Mouse (Mus musculus) liver, embryonic 14.5 days (tissue): ENCODE measurements around the gene Kcnj6. TPM values are rescaled to one million over a fixed set of nuclear protein-coding genes. Genes with fewer than 3 reads are reported as not detected.

ENCODE experiments used
- ATAC-seq: fragments of 200-750 bp; cut with Nextera tagmentation; 2 replicates; pipeline ENCODE4 v1.8.0; 2017; ENCODE audit warnings: moderate number of reproducible peaks, mild to moderate bottlenecking, moderate library complexity; ENCODE audit not compliant: insufficient read depth
- DNase-seq, 3 experiments: peaks; one replicate each; pipeline ENCODE4 v3.0.0-alpha.2; 2012 to 2013; ENCODE audit warnings: low read depth in 3 of 3, low spot score in 3 of 3
- H3K27ac ChIP-seq: fragments of 300-500 bp; sonication (generic); 2 replicates; pipeline ENCODE4 v1.5.1; 2014; ENCODE audit warnings: moderate library complexity, mild to moderate bottlenecking, control low read depth, inconsistent platforms
- H3K27me3 ChIP-seq: fragments of 300-500 bp; sonication (generic); 2 replicates; pipeline ENCODE4 v1.6.1; 2014; ENCODE audit warnings: mild to moderate bottlenecking, low read length, moderate library complexity; ENCODE audit not compliant: control insufficient read depth, insufficient read depth
- H3K36me3 ChIP-seq: fragments of 300-500 bp; sonication (generic); replicated peaks from 2 replicates; pipeline ENCODE4 v1.6.1; 2014; ENCODE audit warnings: low read depth; ENCODE audit not compliant: control insufficient read depth, insufficient read depth
- H3K4me1 ChIP-seq, 2 experiments: fragments of 200-500 bp in 1 of 2; fragments of 300-500 bp in 1 of 2; sonication (generic) in 1 of 2; replicated peaks; 2 replicates each; pipeline ENCODE4 v1.6.1; 2012 to 2014; ENCODE audit warnings: antibody characterized with exemption in 1 of 2, inconsistent platforms in 1 of 2, low read length in 1 of 2; ENCODE audit not compliant: control insufficient read depth in 2 of 2, insufficient read depth in 2 of 2
- H3K4me2 ChIP-seq: fragments of 300-500 bp; sonication (generic); 2 replicates; pipeline ENCODE4 v1.6.1; 2014; ENCODE audit warnings: low read depth, mild to moderate bottlenecking, control low read depth, moderate library complexity
- H3K4me3 ChIP-seq, 2 experiments: fragments of 200-500 bp in 1 of 2; fragments of 300-500 bp in 1 of 2; sonication (generic) in 1 of 2; 2 replicates each; pipeline ENCODE4 v1.5.1; 2012 to 2014; ENCODE audit warnings: low read depth in 2 of 2, low read length in 2 of 2, mild to moderate bottlenecking in 2 of 2, control low read depth in 1 of 2, inconsistent platforms in 1 of 2, moderate library complexity in 1 of 2; ENCODE audit not compliant: insufficient read depth in 1 of 2
- H3K9ac ChIP-seq: fragments of 300-500 bp; sonication (generic); replicated peaks from 2 replicates; pipeline ENCODE4 v1.6.1; 2014; ENCODE audit warnings: mild to moderate bottlenecking, control low read depth, moderate library complexity
- H3K9me3 ChIP-seq: fragments of 300-500 bp; sonication (generic); 2 replicates; pipeline ENCODE4 v1.6.1; 2016; ENCODE audit warnings: low read length, mixed read lengths; ENCODE audit not compliant: control insufficient read depth
- CTCF ChIP-seq: IDR thresholded peaks from 2 replicates; pipeline ENCODE4 v1.5.1; 2016; ENCODE audit warnings: antibody characterized with exemption, low read depth, control low read depth
- EP300 ChIP-seq: IDR thresholded peaks from 2 replicates; pipeline ENCODE4 v1.6.1; 2016; ENCODE audit warnings: antibody characterized with exemption, low read depth
- WGBS: fragments of 180-500 bp; shearing (Covaris S2); extraction: QIAGEN DNeasy Blood & Tissue Kit; methylation state at CpG from one replicate; pipeline ENCODE4 v1.1.7; 2014; ENCODE audit not compliant: insufficient replicate concordance; 5-methylcytosine and 5-hydroxymethylcytosine counted together
- polyA plus RNA-seq, 2 experiments: library from polyadenylated mRNA; depleted of rRNA in 1 of 2; stranded (reverse) in 1 of 2; unstranded in 1 of 2; fragments of >200 nt; fragmentation: Nextera tagmentation in 1 of 2; extraction: Ambion mirVana in 1 of 2; gene quantifications; 2 replicates each; pipeline versions ENCODE4 v1.2.1 to v1.2.3; 2012 to 2014

Kcnj6 gene
- polyA plus RNA-seq, 2 experiments: not detected

DNA sequence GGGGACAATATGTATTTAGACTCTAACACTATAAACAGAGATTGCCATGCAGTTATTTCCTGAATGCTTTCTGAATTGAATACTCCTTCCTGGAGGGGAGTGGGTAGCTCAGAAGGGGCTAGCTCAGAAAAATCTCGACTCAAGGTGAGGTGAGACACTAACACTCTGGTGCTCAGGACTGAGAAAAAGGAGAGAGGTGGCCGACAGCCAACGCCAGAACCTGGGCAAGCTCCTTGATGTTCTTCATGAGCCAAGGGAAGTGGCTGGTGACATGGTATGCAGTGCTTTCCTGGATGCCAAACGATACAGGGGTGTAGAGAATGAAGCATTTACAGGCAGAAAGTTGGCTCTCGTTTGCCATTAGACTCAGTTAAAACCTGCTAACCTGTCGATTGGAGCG lies 48.3 kb downstream of the Kcnj6 start:
- no peak for TF ChIP-seq EP300
- TF ChIP-seq CTCF: no peak
- ATAC-seq: no peak
- H3K4me2 ChIP-seq: no peak overlapping the region
- H3K4me1 ChIP-seq: no peaks in the 10 kb centered on the region
- H3K4me3 ChIP-seq: no peak overlapping the region
- DNase-seq: no peak
- no peak overlapping the region for H3K9ac ChIP-seq
- no peaks in the 10 kb centered on the region for H3K9me3 ChIP-seq
- 62% methylated on average over 7 of the region's 7 CpGs for WGBS
- H3K27ac ChIP-seq: no peak overlapping the region
- H3K36me3 ChIP-seq: no peaks in the 10 kb centered on the region
- H3K27me3 ChIP-seq: no peaks in the 10 kb centered on the region

DNA sequence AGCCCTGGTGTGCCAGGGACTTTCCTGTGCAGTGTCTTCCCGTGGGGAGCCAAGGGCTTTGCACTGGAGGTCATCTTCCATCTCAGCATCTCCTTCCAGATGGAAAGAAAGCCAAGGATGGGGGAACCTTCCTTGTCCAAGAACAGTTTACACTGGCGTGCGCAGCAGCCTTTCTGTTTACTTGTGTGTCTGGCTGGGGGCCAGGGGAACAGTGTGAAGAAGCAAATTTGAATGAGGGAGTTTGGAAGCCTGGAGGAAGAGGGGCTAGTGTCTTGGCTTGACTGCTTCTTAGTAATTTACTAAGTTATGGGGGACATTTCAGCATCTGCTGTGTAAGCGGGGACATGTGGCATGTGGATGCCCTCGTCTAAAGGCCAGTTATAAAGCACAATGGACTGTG lies 50.7 kb downstream of the Kcnj6 start:
- 66% methylated on average over 5 of the region's 5 CpGs for WGBS
- TF ChIP-seq CTCF (no peak), EP300 (no peak)
- Histone ChIP-seq H3K36me3 (no peaks in the 10 kb centered on the region), H3K4me1 (no peaks in the 10 kb centered on the region), H3K4me2 (no peak overlapping the region), H3K9ac (no peak overlapping the region), H3K4me3 (no peak overlapping the region), H3K27me3 (no peaks in the 10 kb centered on the region), H3K27ac (no peak overlapping the region), H3K9me3 (no peaks in the 10 kb centered on the region)
- ATAC-seq (no peak), DNase-seq (no peak)

DNA sequence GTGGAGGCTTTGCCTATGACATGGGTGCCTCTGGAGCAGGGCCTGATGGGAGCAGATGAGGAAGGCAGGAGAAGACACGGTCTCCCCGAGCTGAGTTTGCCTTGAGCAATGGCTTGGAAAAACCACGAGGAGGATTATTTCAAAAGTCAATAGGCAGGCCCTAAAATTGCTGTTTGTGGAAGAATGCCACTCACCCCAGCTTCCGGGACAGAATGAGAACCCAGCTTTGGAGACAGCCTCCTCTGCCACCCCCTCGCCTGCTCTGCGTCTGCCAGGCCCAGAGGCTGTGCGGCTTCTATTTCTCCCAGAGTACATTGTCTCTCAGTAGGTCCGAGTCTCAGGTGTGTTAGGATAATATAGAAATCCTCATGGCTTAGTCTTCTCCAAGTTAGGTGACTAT lies 64.8 kb downstream of the Kcnj6 start:
- H3K4me1 ChIP-seq: no peaks in the 10 kb centered on the region
- 57% methylated on average over 8 of the region's 8 CpGs for WGBS
- DNase-seq (no peak), ATAC-seq (no peak)
- no peak overlapping the region for H3K4me2 ChIP-seq
- no peak overlapping the region for H3K4me3 ChIP-seq
- no peaks in the 10 kb centered on the region for H3K36me3 ChIP-seq
- TF ChIP-seq CTCF (no peak), EP300 (no peak)
- no peaks in the 10 kb centered on the region for H3K27me3 ChIP-seq
- H3K9ac ChIP-seq: no peak overlapping the region
- H3K9me3 ChIP-seq: no peaks in the 10 kb centered on the region
- no peak overlapping the region for H3K27ac ChIP-seq

DNA sequence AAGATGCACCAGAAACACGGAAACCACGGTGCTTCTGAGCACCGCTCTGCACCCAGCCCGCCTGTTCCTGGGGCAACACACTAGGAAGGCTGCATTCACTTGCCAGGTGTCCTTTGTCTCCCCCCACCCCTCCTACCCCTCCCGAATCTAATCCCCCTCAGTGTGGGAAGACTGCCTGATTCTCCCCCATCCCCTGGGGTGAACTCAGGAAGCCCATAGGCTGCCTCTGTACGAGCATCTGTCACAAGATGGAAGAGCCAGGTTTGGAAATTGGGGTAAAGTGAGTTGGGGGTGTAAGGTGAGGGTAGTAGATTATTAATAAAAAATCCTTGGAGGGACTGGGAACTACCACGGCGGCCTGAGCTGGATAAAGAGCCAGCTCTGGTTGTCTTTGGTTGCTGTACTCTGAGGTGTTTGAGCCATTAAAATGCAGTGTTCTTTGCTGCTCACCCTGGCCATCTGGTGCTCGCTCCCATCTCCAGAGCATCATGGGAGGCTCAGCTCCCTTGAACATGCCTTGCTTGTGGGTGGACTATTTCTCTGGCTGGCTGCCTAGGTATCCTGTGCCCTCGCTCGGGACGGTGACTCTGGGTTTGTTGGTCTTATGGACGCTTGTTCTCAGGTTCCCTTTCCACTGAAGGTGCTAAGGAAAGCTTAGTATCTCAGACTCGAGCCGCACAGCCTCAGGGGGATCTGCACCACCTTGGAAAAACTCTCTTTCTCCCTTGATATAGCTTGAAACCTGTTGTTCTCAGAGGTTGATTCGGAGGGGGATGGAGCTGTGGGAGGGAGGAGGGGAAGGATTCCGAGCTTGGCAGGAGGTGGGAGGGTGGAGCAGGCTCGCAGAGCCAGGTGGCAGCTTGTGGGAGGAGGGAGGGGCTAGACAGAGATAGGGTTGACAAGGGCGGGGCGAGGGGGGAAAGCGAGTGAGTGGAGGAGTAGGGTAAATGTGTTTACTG lies 65.9 kb downstream of the Kcnj6 start:
- WGBS: 6% methylated on average over 21 of the region's 21 CpGs
- no peaks in the 10 kb centered on the region for H3K9me3 ChIP-seq
- TF ChIP-seq EP300: no peak
- no peak for TF ChIP-seq CTCF
- H3K9ac ChIP-seq: no peak overlapping the region
- H3K27ac ChIP-seq: no peak overlapping the region
- H3K4me1 ChIP-seq: no peaks in the 10 kb centered on the region
- ATAC-seq (no peak), DNase-seq (no peak)
- no peak overlapping the region for H3K4me2 ChIP-seq
- H3K36me3 ChIP-seq: no peaks in the 10 kb centered on the region
- no peak overlapping the region for H3K4me3 ChIP-seq
- no peaks in the 10 kb centered on the region for H3K27me3 ChIP-seq

DNA sequence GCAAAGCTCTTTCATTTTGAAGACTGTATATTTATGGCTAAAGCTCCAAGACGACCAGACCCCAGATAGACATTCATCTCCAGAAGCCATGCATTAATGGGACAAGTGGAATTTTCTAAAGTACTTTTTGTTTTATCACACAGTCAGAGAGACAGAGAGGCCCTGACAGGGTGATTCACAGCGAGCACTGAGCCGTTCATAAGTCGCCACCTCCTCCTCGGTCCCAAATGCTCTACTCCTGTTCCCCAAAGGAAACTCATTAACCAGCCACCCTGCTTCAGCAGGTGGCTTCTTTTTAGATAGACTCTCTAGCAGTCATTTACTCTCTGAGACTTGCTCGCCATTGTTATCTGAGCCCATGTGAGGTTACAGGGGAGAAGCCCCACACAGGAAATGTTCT lies 72.1 kb downstream of the Kcnj6 start:
- H3K9me3 ChIP-seq: no peaks in the 10 kb centered on the region
- no peak overlapping the region for H3K27ac ChIP-seq
- H3K4me1 ChIP-seq: no peaks in the 10 kb centered on the region
- no peak overlapping the region for H3K4me3 ChIP-seq
- H3K9ac ChIP-seq: no peak overlapping the region
- no peak overlapping the region for H3K4me2 ChIP-seq
- no peaks in the 10 kb centered on the region for H3K27me3 ChIP-seq
- no peaks in the 10 kb centered on the region for H3K36me3 ChIP-seq
- DNase-seq: no peak
- WGBS: 47% methylated on average over 6 of the region's 6 CpGs
- no peak for ATAC-seq
- TF ChIP-seq EP300 (no peak), CTCF (no peak)
